Mouse (Mus musculus) limb, embryonic 11.5 days (tissue): ENCODE data around the gene Shb. TPM values are rescaled to one million over a fixed set of nuclear protein-coding genes. Genes with fewer than 3 reads are reported as not detected.
"Not testable (repeated sequence)": the region's sequence is repeated elsewhere in the genome, so short reads cannot be mapped to it uniquely, and the experiment has no call there.

Experiments used
- ATAC-seq: fragments of 200-750 bp; cut with Nextera tagmentation; 2 replicates; pipeline ENCODE4 v1.8.0; 2017; ENCODE audit warnings: low read depth; ENCODE audit not compliant: insufficient number of reproducible peaks, low FRiP score, low TSS enrichment
- DNase-seq: peaks from one replicate; pipeline ENCODE4 v3.0.0-alpha.2; 2015; ENCODE audit warnings: low spot score
- H3K27ac ChIP-seq: fragments of 300-500 bp; sonication (generic); replicated peaks from 2 replicates; pipeline ENCODE4 v1.5.1; 2014; ENCODE audit warnings: low read depth, mild to moderate bottlenecking, low read length
- H3K27me3 ChIP-seq: fragments of 300-500 bp; sonication (generic); 2 replicates; pipeline ENCODE4 v1.6.1; 2014; ENCODE audit warnings: mild to moderate bottlenecking, low read length, mixed read lengths; ENCODE audit not compliant: control insufficient read depth, insufficient read depth
- H3K36me3 ChIP-seq: fragments of 300-500 bp; sonication (generic); 2 replicates; pipeline ENCODE4 v1.6.1; 2014; ENCODE audit warnings: mild to moderate bottlenecking, low read length, moderate library complexity, mixed read lengths; ENCODE audit not compliant: control insufficient read depth, insufficient read depth
- H3K4me1 ChIP-seq: fragments of 300-500 bp; sonication (generic); 2 replicates; pipeline ENCODE4 v1.6.1; 2014; ENCODE audit warnings: low read length, mixed read lengths; ENCODE audit not compliant: control insufficient read depth, insufficient read depth
- H3K4me2 ChIP-seq: fragments of 300-500 bp; sonication (generic); 2 replicates; pipeline ENCODE4 v1.6.1; 2014; ENCODE audit warnings: low read depth, mild to moderate bottlenecking, moderate library complexity; ENCODE audit not compliant: severe bottlenecking
- H3K4me3 ChIP-seq: fragments of 300-500 bp; sonication (generic); 2 replicates; pipeline ENCODE4 v1.5.1; 2014; ENCODE audit warnings: low read depth, low read length
- H3K9ac ChIP-seq: fragments of 300-500 bp; sonication (generic); 2 replicates; pipeline ENCODE4 v1.6.1; 2014; ENCODE audit warnings: mild to moderate bottlenecking, low read length
- H3K9me3 ChIP-seq: fragments of 300-500 bp; sonication (generic); 2 replicates; pipeline ENCODE4 v1.6.1; 2016; ENCODE audit warnings: low read length; ENCODE audit not compliant: control insufficient read depth
- WGBS: fragments of 180-500 bp; shearing (Covaris S2); extraction: QIAGEN DNeasy Blood & Tissue Kit; methylation state at CpG from one replicate; pipeline ENCODE4 v1.1.7; 2014; 5-methylcytosine and 5-hydroxymethylcytosine counted together
- polyA plus RNA-seq: library from polyadenylated mRNA; unstranded; fragments of >200 nt; fragmentation: Nextera tagmentation; extraction: Ambion mirVana; gene quantifications from 2 replicates; pipeline ENCODE4 v1.2.1, GENCODE M21; 2014

Gene Shb
- polyA plus RNA-seq, 1 experiment from 2014 or later: 6.4 TPM

DNA sequence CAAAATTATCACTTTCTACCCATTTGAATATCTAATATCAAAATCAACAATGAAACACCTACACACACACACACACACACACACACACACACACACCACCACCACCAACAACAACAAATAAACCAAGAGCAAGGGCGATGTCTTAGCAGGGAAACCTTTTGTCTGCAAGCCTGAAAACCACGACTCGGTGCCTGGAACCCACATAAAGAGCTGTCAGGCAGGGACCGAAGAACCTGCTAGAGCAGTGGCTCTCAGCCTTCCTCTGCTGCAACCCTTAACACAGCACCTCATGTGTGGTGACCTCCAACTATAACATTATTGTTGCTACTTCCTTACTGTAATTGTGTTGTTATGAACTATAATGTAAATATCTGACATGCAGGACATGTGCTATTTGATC is 130.0 kb downstream of the Shb start:
- Histone ChIP-seq H3K36me3 (peaks cover 27% of the 10 kb centered on the region), H3K27ac (no peak overlapping the region), H3K27me3 (no peaks in the 10 kb centered on the region), H3K4me1 (peaks cover 10% of the 10 kb centered on the region), H3K9me3 (no peaks in the 10 kb centered on the region), H3K4me3 (no peak overlapping the region), H3K9ac (no peak overlapping the region), H3K4me2 (no peak overlapping the region)
- DNase-seq (no peak), ATAC-seq (no peak)
- WGBS: 92% methylated on average over 4 of the region's 4 CpGs

- H3K36me3 ChIP-seq: peaks cover 24% of the 10 kb centered on the region; the same call in 1 of the 2 replicates
- DNase-seq: no peak
- H3K27ac ChIP-seq: no peak overlapping the region
- ATAC-seq: no peak
- WGBS: 95% methylated on average over 45 of the region's 45 CpGs
- H3K4me3 ChIP-seq: no peak overlapping the region
- H3K4me1 ChIP-seq: no peaks in the 10 kb centered on the region
- H3K9ac ChIP-seq: no peak overlapping the region
- no peaks in the 10 kb centered on the region for H3K27me3 ChIP-seq
- no peak overlapping the region for H3K4me2 ChIP-seq
- no peaks in the 10 kb centered on the region for H3K9me3 ChIP-seq
Observed at GRCm38 (mm10) chr4:45399421-45400210, 132.7 kb downstream of the Shb start.

GRCm38 (mm10) chr4:45398315-45398714 is 134.0 kb downstream of the Shb start:
- not testable (repeated sequence) for H3K27ac ChIP-seq, H3K9ac ChIP-seq, ATAC-seq, H3K4me3 ChIP-seq, H3K4me1 ChIP-seq, H3K27me3 ChIP-seq, H3K4me2 ChIP-seq, H3K9me3 ChIP-seq, DNase-seq
- peaks cover 15% of the 10 kb centered on the region; the same call in 1 of the 2 replicates for H3K36me3 ChIP-seq
- 84% methylated on average over 5 of the region's 5 CpGs for WGBS

GRCm38 (mm10) chr4:45396211-45396610 is 136.1 kb downstream of the Shb start:
- 85% methylated on average over 5 of the region's 6 CpGs for WGBS
- not testable (repeated sequence) for H3K4me1 ChIP-seq, H3K4me3 ChIP-seq, ATAC-seq, H3K9ac ChIP-seq, DNase-seq, H3K4me2 ChIP-seq, H3K27me3 ChIP-seq, H3K36me3 ChIP-seq, H3K27ac ChIP-seq, H3K9me3 ChIP-seq

GRCm38 (mm10) chr4:45393658-45394057 is 138.6 kb downstream of the Shb start:
- Histone ChIP-seq H3K9me3 (no peaks in the 10 kb centered on the region), H3K4me2 (no peak overlapping the region), H3K9ac (no peak overlapping the region), H3K36me3 (peaks cover 2% of the 10 kb centered on the region; the same call in 1 of the 2 replicates), H3K4me1 (no peaks in the 10 kb centered on the region), H3K27ac (no peak overlapping the region), H3K27me3 (no peaks in the 10 kb centered on the region), H3K4me3 (no peak overlapping the region)
- ATAC-seq (no peak), DNase-seq (no peak)
- WGBS: 89% methylated on average over 5 of the region's 5 CpGs

- DNase-seq (no peak), ATAC-seq (no peak)
- Histone ChIP-seq H3K9me3 (no peaks in the 10 kb centered on the region), H3K4me2 (no peak overlapping the region), H3K27ac (no peak overlapping the region), H3K4me1 (no peaks in the 10 kb centered on the region), H3K4me3 (no peak overlapping the region), H3K9ac (no peak overlapping the region), H3K36me3 (peaks cover under 1% of the 10 kb centered on the region; the same call in 1 of the 2 replicates), H3K27me3 (no peaks in the 10 kb centered on the region)
- WGBS: 83% methylated on average over 8 of the region's 8 CpGs
Observed at GRCm38 (mm10) chr4:45392994-45393393, 139.3 kb downstream of the Shb start.

DNA sequence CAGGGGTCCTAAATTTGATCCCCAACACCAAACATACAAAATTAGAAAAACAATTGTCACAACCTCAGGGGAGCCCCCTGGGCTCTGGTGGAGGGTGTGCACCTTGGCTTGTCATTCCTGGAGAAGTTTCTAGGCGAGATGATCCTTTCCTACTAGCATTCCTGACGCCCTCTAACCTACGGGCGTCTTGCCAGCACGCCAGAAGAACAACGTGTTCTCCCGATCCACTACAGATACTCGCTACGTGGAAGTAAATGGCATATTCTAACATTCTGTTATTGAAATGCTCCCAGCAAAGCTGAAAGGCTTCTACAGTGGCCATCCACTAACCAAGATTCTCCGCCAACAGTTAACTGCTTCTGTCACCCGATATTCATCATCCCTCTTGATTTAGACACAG is 139.7 kb downstream of the Shb start:
- no peaks in the 10 kb centered on the region for H3K9me3 ChIP-seq
- H3K4me3 ChIP-seq: no peak overlapping the region
- no peak overlapping the region for H3K9ac ChIP-seq
- no peak for ATAC-seq
- H3K27ac ChIP-seq: no peak overlapping the region
- DNase-seq: no peak
- no peaks in the 10 kb centered on the region for H3K4me1 ChIP-seq
- WGBS: 80% methylated on average over 11 of the region's 11 CpGs
- no peak overlapping the region for H3K4me2 ChIP-seq
- H3K36me3 ChIP-seq: no peaks in the 10 kb centered on the region
- H3K27me3 ChIP-seq: no peaks in the 10 kb centered on the region

DNA sequence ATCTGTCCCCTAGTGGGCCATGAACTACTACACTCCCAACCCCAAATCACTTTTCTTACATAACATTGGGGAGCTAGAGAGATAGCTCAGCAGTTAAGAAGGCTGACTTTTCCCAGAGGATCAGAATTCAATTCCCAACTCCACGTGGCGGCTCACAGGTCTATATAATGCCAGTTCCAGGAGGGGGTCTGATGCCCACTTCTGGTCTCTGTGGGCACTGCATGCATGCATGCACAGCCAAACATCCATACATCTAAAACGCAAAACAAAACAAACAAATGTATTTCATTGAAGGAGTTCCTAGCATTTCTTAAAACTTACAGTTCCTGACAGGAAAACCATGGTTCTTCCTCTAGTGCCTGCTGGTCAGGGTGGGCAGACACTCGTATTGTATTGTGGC is 140.2 kb downstream of the Shb start:
- Histone ChIP-seq H3K9ac (no peak overlapping the region), H3K36me3 (no peaks in the 10 kb centered on the region), H3K4me1 (no peaks in the 10 kb centered on the region), H3K9me3 (no peaks in the 10 kb centered on the region), H3K27me3 (no peaks in the 10 kb centered on the region), H3K27ac (no peak overlapping the region), H3K4me3 (no peak overlapping the region), H3K4me2 (no peak overlapping the region)
- ATAC-seq (no peak), DNase-seq (no peak)
- 74% methylated on average over 4 of the region's 4 CpGs for WGBS

GRCm38 (mm10) chr4:45387296-45387695 is 145.0 kb downstream of the Shb start:
- not testable (repeated sequence) for H3K27ac ChIP-seq, H3K9me3 ChIP-seq, DNase-seq, H3K4me3 ChIP-seq, H3K9ac ChIP-seq, H3K4me2 ChIP-seq, H3K4me1 ChIP-seq, ATAC-seq, H3K27me3 ChIP-seq, H3K36me3 ChIP-seq
- 94% methylated on average over 5 of the region's 5 CpGs for WGBS
